Mouse (Mus musculus): ENCODE measurements at regions not wholly inside any gene's neighbourhood (a gene's known extent, or its start where the extent isn't known, plus 50 kb on each side); places are given as distances from the start of the nearest gene placed in this dataset.

DNA sequence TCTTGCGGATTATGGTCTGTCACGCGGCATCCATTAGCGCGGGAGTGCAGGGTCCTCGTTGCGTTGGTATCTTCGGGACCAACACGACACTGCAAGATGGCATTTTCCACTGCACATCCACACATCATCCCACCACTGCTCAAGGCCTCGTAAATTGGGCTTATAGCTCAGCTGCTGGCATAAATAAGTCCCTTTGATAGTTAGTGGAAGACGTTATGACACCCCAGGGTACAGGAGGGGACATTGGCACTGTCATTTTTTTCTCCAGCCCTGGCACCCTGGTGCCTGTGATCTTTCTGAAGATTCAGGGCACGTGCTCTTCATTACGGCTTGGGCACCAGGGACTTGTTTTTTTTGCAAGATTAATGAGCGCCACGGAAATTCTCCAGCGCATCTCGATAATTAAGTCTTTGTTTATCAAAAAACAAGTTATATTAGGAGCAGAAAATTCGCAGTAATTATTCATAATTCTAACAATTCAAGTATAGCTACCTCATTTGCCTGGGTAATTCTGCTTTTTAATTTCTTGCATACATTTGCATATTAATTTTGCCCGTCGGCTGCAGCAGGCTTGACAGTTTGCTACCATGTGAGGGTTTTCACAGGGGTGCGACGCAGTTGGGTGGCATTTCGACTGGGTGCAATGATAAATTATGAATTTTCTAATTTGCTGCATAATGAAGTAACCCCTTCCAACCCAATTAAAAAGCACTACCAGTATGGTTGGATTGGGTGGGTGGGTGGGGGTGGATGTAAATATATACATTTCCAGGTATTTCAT, 119.1 kb downstream of the Vrk1 start:
- Histone ChIP-seq H3K9me3 (ENCODE audit: control insufficient read depth, low read length) (no peaks in the 10 kb centered on the region), H3K9ac (replicated peaks; ENCODE audit: low read depth, low read length) (no peak overlapping the region), H3K27me3 (ENCODE audit: control insufficient read depth, insufficient read depth, low read length) (no peaks in the 10 kb centered on the region), H3K36me3 (ENCODE audit: control insufficient read depth, insufficient read depth, low read length) (no peaks in the 10 kb centered on the region), H3K4me3 (ENCODE audit: low read depth, low read length) (no peak overlapping the region), H3K4me1 (ENCODE audit: control insufficient read depth, insufficient read depth, low read length) (peaks cover 15% of the 10 kb centered on the region), H3K4me2 (ENCODE audit: low read depth, low read length) (no peak overlapping the region), H3K27ac (ENCODE audit: low read depth, low read length) (peak overlapping the region; percentile 81)
- peak; percentile 80 for ATAC-seq (ENCODE audit: low read depth)
- 49% methylated on average over 23 of the region's 23 CpGs for WGBS

- no peak for ATAC-seq (ENCODE audit: low read depth)
- H3K36me3 ChIP-seq (ENCODE audit: control insufficient read depth, insufficient read depth, low read length), result no peaks in the 10 kb centered on the region
- H3K27me3 ChIP-seq (ENCODE audit: control insufficient read depth, insufficient read depth, low read length), result no peaks in the 10 kb centered on the region
- H3K4me3 ChIP-seq (ENCODE audit: low read depth, low read length), result no peak overlapping the region
- H3K4me1 ChIP-seq (ENCODE audit: control insufficient read depth, insufficient read depth, low read length), result peaks cover 15% of the 10 kb centered on the region
- H3K9me3 ChIP-seq (ENCODE audit: control insufficient read depth, low read length), result no peaks in the 10 kb centered on the region
- H3K9ac ChIP-seq (replicated peaks; ENCODE audit: low read depth, low read length), result no peak overlapping the region
- 53% methylated on average over 11 of the region's 11 CpGs for WGBS
- H3K4me2 ChIP-seq (ENCODE audit: low read depth, low read length), result no peak overlapping the region
- peak overlapping the region; percentile 81 for H3K27ac ChIP-seq (ENCODE audit: low read depth, low read length)
Observed at GRCm38 (mm10) chr12:106130071-106130676, 120.1 kb downstream of the Vrk1 start.

DNA sequence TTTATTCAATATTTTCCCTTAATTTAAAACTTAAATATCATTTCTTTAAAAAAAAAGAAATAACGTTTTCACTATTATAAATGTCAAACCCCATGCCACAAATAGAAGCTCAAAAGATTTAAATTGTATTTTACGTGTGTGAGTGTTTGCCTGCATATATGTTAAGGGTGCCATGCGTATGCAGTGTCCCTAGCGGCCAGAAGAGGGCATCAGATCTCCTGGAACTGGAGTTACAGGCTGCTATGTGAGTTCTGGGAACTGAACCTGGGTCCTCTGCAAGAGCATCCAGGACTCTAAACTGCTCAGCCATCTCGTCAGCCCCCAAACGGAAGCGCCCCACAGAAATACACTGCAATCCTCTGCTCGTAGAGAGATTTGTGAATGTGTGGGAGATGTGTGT, 122.7 kb downstream of the Vrk1 start:
- WGBS, result 93% methylated on average over 8 of the region's 8 CpGs
- no peak overlapping the region for H3K4me2 ChIP-seq (ENCODE audit: low read depth, low read length)
- no peak overlapping the region for H3K27ac ChIP-seq (ENCODE audit: low read depth, low read length)
- H3K9me3 ChIP-seq (ENCODE audit: control insufficient read depth, low read length), result no peaks in the 10 kb centered on the region
- H3K36me3 ChIP-seq (ENCODE audit: control insufficient read depth, insufficient read depth, low read length), result no peaks in the 10 kb centered on the region
- peaks cover 15% of the 10 kb centered on the region for H3K4me1 ChIP-seq (ENCODE audit: control insufficient read depth, insufficient read depth, low read length)
- no peak for ATAC-seq (ENCODE audit: low read depth)
- no peak overlapping the region for H3K9ac ChIP-seq (replicated peaks; ENCODE audit: low read depth, low read length)
- no peaks in the 10 kb centered on the region for H3K27me3 ChIP-seq (ENCODE audit: control insufficient read depth, insufficient read depth, low read length)
- H3K4me3 ChIP-seq (ENCODE audit: low read depth, low read length), result no peak overlapping the region

- ATAC-seq (ENCODE audit: low read depth), result no peak
- Histone ChIP-seq H3K27me3 (ENCODE audit: control insufficient read depth, insufficient read depth, low read length) (no peaks in the 10 kb centered on the region), H3K36me3 (ENCODE audit: control insufficient read depth, insufficient read depth, low read length) (no peaks in the 10 kb centered on the region), H3K4me1 (ENCODE audit: control insufficient read depth, insufficient read depth, low read length) (peaks cover 3% of the 10 kb centered on the region; the same call in 1 of the 2 replicates), H3K9ac (replicated peaks; ENCODE audit: low read depth, low read length) (no peak overlapping the region), H3K9me3 (ENCODE audit: control insufficient read depth, low read length) (no peaks in the 10 kb centered on the region), H3K27ac (ENCODE audit: low read depth, low read length) (no peak overlapping the region), H3K4me2 (ENCODE audit: low read depth, low read length) (no peak overlapping the region), H3K4me3 (ENCODE audit: low read depth, low read length) (no peak overlapping the region)
- 90% methylated on average over 15 of the region's 15 CpGs for WGBS
Observed at GRCm38 (mm10) chr12:106138466-106138865, 128.4 kb downstream of the Vrk1 start.

DNA sequence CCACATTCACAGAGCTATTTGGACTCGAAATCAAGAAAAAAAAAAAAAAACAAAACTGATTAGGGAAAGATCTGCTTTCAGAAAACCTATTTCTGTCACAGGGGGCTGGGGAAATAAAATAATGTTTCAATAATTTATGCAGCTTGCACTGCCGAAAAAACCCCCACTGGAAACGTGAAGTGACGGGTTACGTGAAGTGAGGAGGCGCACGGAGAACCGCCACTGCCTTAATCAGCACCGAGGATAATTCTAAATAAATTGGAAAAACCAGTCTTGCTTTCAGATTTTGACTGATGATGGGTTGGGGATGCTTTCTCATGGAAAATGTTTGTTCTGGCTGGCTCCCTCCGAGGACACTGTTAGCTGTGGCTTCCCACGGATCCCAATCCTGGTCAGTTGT, 129.5 kb downstream of the Vrk1 start:
- no peak overlapping the region for H3K4me3 ChIP-seq (ENCODE audit: low read depth, low read length)
- no peak for ATAC-seq (ENCODE audit: low read depth)

GRCm38 (mm10) chr12:106139927-106140326, 129.9 kb downstream of the Vrk1 start:
- no peaks in the 10 kb centered on the region for H3K27me3 ChIP-seq (ENCODE audit: control insufficient read depth, insufficient read depth, low read length)
- H3K36me3 ChIP-seq (ENCODE audit: control insufficient read depth, insufficient read depth, low read length), result no peaks in the 10 kb centered on the region
- H3K4me2 ChIP-seq (ENCODE audit: low read depth, low read length), result no peak overlapping the region
- H3K9ac ChIP-seq (replicated peaks; ENCODE audit: low read depth, low read length), result no peak overlapping the region
- 0 out of 2 replicates have a peak overlapping the region, but pooled peaks have one; percentile 12 for H3K27ac ChIP-seq (ENCODE audit: low read depth, low read length)
- no peak overlapping the region for H3K4me3 ChIP-seq (ENCODE audit: low read depth, low read length)
- no peak for ATAC-seq (ENCODE audit: low read depth)
- H3K9me3 ChIP-seq (ENCODE audit: control insufficient read depth, low read length), result no peaks in the 10 kb centered on the region
- WGBS, result 62% methylated on average over 5 of the region's 5 CpGs
- peaks cover 3% of the 10 kb centered on the region; the same call in 1 of the 2 replicates for H3K4me1 ChIP-seq (ENCODE audit: control insufficient read depth, insufficient read depth, low read length)

More for the DNA sequence above, 129.5 kb downstream of the Vrk1 start:
- no peak overlapping the region for H3K4me2 ChIP-seq (ENCODE audit: low read depth, low read length)
- 53% methylated on average over 11 of the region's 11 CpGs for WGBS
- H3K36me3 ChIP-seq (ENCODE audit: control insufficient read depth, insufficient read depth, low read length), result no peaks in the 10 kb centered on the region
- H3K4me1 ChIP-seq (ENCODE audit: control insufficient read depth, insufficient read depth, low read length), result peaks cover 3% of the 10 kb centered on the region; the same call in 1 of the 2 replicates
- no peak overlapping the region for H3K27ac ChIP-seq (ENCODE audit: low read depth, low read length)
- H3K9me3 ChIP-seq (ENCODE audit: control insufficient read depth, low read length), result no peaks in the 10 kb centered on the region
- no peaks in the 10 kb centered on the region for H3K27me3 ChIP-seq (ENCODE audit: control insufficient read depth, insufficient read depth, low read length)
- no peak overlapping the region for H3K9ac ChIP-seq (replicated peaks; ENCODE audit: low read depth, low read length)

DNA sequence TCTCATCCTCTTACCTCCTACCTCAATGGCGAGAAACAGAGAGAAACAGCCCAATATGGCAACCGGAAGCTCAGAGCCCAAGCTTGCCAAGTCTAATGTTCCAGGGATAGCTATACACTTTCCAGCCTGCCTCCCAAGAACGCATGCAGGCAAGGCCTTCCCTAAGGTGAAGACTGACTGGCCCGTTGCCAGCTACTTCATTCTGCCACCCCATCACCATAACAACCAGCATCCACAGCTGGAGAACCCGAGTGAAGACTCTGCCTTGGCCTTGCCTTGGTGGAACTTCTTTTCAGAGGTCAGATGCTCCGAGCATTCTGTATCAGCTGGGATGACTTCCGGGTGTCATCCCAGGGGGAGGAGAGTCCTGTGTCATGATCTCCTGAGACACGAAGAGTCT, 130.6 kb downstream of the Vrk1 start:
- Histone ChIP-seq H3K9me3 (ENCODE audit: control insufficient read depth, low read length) (no peaks in the 10 kb centered on the region), H3K27ac (ENCODE audit: low read depth, low read length) (no peak overlapping the region)
- 67% methylated on average over 8 of the region's 8 CpGs for WGBS

DNA sequence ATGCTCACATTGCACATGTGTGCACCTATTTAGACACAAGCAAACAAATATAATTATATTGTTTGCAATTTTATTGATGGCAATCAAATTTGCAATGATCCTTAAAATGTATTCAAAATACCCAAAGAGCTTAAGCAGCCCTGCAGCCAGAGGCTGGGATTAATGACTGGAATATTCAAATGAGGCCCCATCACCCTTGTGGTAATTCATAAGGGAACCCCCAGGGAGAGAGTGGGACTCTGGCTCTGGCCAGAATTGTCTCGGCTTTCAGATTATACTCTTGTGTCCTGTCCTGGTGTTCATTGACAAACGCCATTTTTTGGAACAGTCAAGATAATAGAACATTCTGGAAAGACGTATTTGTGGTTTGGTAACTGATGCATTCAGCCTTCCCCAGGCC, 133.5 kb downstream of the Vrk1 start:
- ATAC-seq (ENCODE audit: low read depth), result no peak
- Histone ChIP-seq H3K27ac (ENCODE audit: low read depth, low read length) (no peak overlapping the region), H3K9me3 (ENCODE audit: control insufficient read depth, low read length) (no peaks in the 10 kb centered on the region), H3K4me1 (ENCODE audit: control insufficient read depth, insufficient read depth, low read length) (peaks cover 3% of the 10 kb centered on the region; the same call in 1 of the 2 replicates), H3K4me2 (ENCODE audit: low read depth, low read length) (no peak overlapping the region), H3K4me3 (ENCODE audit: low read depth, low read length) (no peak overlapping the region), H3K27me3 (ENCODE audit: control insufficient read depth, insufficient read depth, low read length) (no peaks in the 10 kb centered on the region), H3K36me3 (ENCODE audit: control insufficient read depth, insufficient read depth, low read length) (no peaks in the 10 kb centered on the region), H3K9ac (replicated peaks; ENCODE audit: low read depth, low read length) (no peak overlapping the region)
- 39% methylated on average over 3 of the region's 3 CpGs for WGBS

More for the DNA sequence above, 130.6 kb downstream of the Vrk1 start:
- Histone ChIP-seq H3K4me1 (ENCODE audit: control insufficient read depth, insufficient read depth, low read length) (peaks cover 3% of the 10 kb centered on the region; the same call in 1 of the 2 replicates), H3K4me3 (ENCODE audit: low read depth, low read length) (no peak overlapping the region), H3K9ac (replicated peaks; ENCODE audit: low read depth, low read length) (no peak overlapping the region), H3K4me2 (ENCODE audit: low read depth, low read length) (no peak overlapping the region), H3K27me3 (ENCODE audit: control insufficient read depth, insufficient read depth, low read length) (no peaks in the 10 kb centered on the region), H3K36me3 (ENCODE audit: control insufficient read depth, insufficient read depth, low read length) (no peaks in the 10 kb centered on the region)
- ATAC-seq (ENCODE audit: low read depth), result no peak

DNA sequence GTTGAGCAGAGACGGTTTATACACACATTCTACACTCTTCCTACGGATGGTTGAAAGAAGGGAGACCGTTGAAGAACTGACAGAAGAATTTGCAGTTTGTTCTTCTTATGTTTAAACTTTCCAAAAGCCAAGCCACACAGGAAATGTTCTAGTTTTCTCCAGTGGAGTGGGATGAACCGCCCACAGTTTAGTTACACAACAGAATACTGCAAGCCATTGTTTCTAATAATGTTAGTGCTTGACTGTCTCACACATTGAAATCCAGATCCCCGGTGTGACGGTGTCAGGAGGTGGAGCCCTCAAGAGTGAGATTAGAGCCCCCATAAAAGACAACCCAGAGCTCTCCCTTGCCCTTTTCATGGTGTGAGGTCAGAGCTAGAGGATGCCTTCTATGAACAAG, 146.8 kb downstream of the Vrk1 start:
- Histone ChIP-seq H3K27ac (ENCODE audit: low read depth, low read length) (no peak overlapping the region), H3K4me2 (ENCODE audit: low read depth, low read length) (no peak overlapping the region), H3K4me3 (ENCODE audit: low read depth, low read length) (no peak overlapping the region), H3K36me3 (ENCODE audit: control insufficient read depth, insufficient read depth, low read length) (no peaks in the 10 kb centered on the region), H3K9ac (replicated peaks; ENCODE audit: low read depth, low read length) (no peak overlapping the region), H3K9me3 (ENCODE audit: control insufficient read depth, low read length) (no peaks in the 10 kb centered on the region), H3K27me3 (ENCODE audit: control insufficient read depth, insufficient read depth, low read length) (no peaks in the 10 kb centered on the region), H3K4me1 (ENCODE audit: control insufficient read depth, insufficient read depth, low read length) (no peaks in the 10 kb centered on the region)
- WGBS, result 72% methylated on average over 6 of the region's 6 CpGs
- ATAC-seq (ENCODE audit: low read depth), result no peak

Data from neural tube, embryonic 14.5 days (tissue).